9 mouse cellular contexts compared by ENCODE assay signal in genomic region chr10:73105893-73106292, GRCm38 (mm10). TPM values are rescaled to one million over a fixed set of nuclear protein-coding genes. Genes with fewer than 3 reads are reported as not detected.
A peak's percentile ranks its signal among the peaks of the same experiment; 100 is the strongest.
DNase-seq lines count a peak whose midpoint lies in the region; ATAC-seq and TF ChIP-seq lines count a peak whose summit lies in the region.
"Had no signal": no experiment of that assay in that cellular context is flagged by ENCODE, and none has a peak within 500 bp of the region (broad histone marks: within the 10 kb centered on the region; RNA-seq: fewer than 3 reads in every experiment).

No protein-coding gene starts in this region.

- ATAC-seq in forebrain, embryonic 13.5 days, result peak; percentile 43; the same call in 1 of the 2 replicates
- ATAC-seq in forebrain, embryonic 12.5 days (ENCODE audit: low FRiP score), result no peak
- ATAC-seq in lung, postnatal 0 days, result no peak
- ATAC-seq in monocyte, adult 5-6 weeks (replicated peaks; ENCODE audit: insufficient number of reproducible peaks, low FRiP score, low TSS enrichment, poor library complexity, severe bottlenecking), result no peak

- no peaks in the 10 kb centered on the region for H3K9me3 ChIP-seq in forebrain, embryonic 13.5 days (replicated peaks)
- H3K9me3 ChIP-seq in forebrain, embryonic 12.5 days, result no peaks in the 10 kb centered on the region
- H3K9me3 ChIP-seq in lung, postnatal 0 days (ENCODE audit: low read length), result no peaks in the 10 kb centered on the region
- H3K9me3 ChIP-seq: liver, embryonic 15.5 days had no signal

- H3K27ac ChIP-seq in forebrain, embryonic 13.5 days, result no peak overlapping the region
- H3K27ac ChIP-seq in forebrain, embryonic 12.5 days, result no peak overlapping the region
- no peak overlapping the region for H3K27ac ChIP-seq in lung, postnatal 0 days (ENCODE audit: low read length)
- H3K27ac ChIP-seq: liver, embryonic 15.5 days had no signal

- no peaks in the 10 kb centered on the region for H3K36me3 ChIP-seq in forebrain, embryonic 13.5 days (ENCODE audit: poor library complexity, severe bottlenecking)
- H3K36me3 ChIP-seq in forebrain, embryonic 12.5 days (replicated peaks), result no peaks in the 10 kb centered on the region
- H3K36me3 ChIP-seq in lung, postnatal 0 days (ENCODE audit: insufficient read depth, low read length), result no peaks in the 10 kb centered on the region
- H3K36me3 ChIP-seq: liver, embryonic 15.5 days had no signal

- peak; percentile 66 for TF ChIP-seq CTCF in lung, postnatal 0 days (IDR thresholded peaks at IDR 0.05)

- no peak for TF ChIP-seq EP300 in lung, postnatal 0 days (IDR thresholded peaks at IDR 0.05)

- H3K27me3 ChIP-seq in forebrain, embryonic 13.5 days, result peaks cover 11% of the 10 kb centered on the region
- peaks cover 17% of the 10 kb centered on the region for H3K27me3 ChIP-seq in forebrain, embryonic 12.5 days
- H3K27me3 ChIP-seq in lung, postnatal 0 days (replicated peaks; ENCODE audit: insufficient read depth, low read length), result peaks cover 4% of the 10 kb centered on the region; the same call in 1 of the 2 replicates

- H3K9ac ChIP-seq in forebrain, embryonic 13.5 days, result no peak overlapping the region
- no peak overlapping the region for H3K9ac ChIP-seq in forebrain, embryonic 12.5 days
- no peak overlapping the region for H3K9ac ChIP-seq in lung, postnatal 0 days (replicated peaks; ENCODE audit: low read depth)
- H3K9ac ChIP-seq: liver, embryonic 15.5 days had no signal

- DNase-seq in lung, postnatal 0 days (ENCODE audit: low spot score), result no peak
- no peak for DNase-seq in lung, adult 18-20 months
- peak; percentile 53 for DNase-seq in adrenal gland, postnatal 25 days
- DNase-seq in kidney, postnatal 10 days, result peak; percentile 51
- no peak for DNase-seq in thymus, postnatal 25 days

- 45% methylated on average over 2 of the region's 2 CpGs for WGBS in forebrain, embryonic 13.5 days
- 51% methylated on average over 2 of the region's 2 CpGs for WGBS in forebrain, embryonic 12.5 days
- 39% methylated on average over 2 of the region's 2 CpGs for WGBS in lung, postnatal 0 days

- no peak overlapping the region for H3K4me2 ChIP-seq in forebrain, embryonic 13.5 days
- H3K4me2 ChIP-seq in forebrain, embryonic 12.5 days, result no peak overlapping the region
- no peak overlapping the region for H3K4me2 ChIP-seq in lung, postnatal 0 days (replicated peaks; ENCODE audit: low read depth, low read length)
- H3K4me2 ChIP-seq: liver, embryonic 15.5 days had no signal

- H3K4me3 ChIP-seq in forebrain, embryonic 13.5 days, result no peak overlapping the region
- no peak overlapping the region for H3K4me3 ChIP-seq in forebrain, embryonic 12.5 days (replicated peaks)
- no peak overlapping the region for H3K4me3 ChIP-seq in lung, postnatal 0 days (ENCODE audit: low read depth, low read length)
- H3K4me3 ChIP-seq: liver, embryonic 15.5 days had no signal

- no peaks in the 10 kb centered on the region for H3K4me1 ChIP-seq in forebrain, embryonic 13.5 days
- no peaks in the 10 kb centered on the region for H3K4me1 ChIP-seq in forebrain, embryonic 12.5 days
- no peaks in the 10 kb centered on the region for H3K4me1 ChIP-seq in lung, postnatal 0 days (ENCODE audit: insufficient read depth, low read depth, low read length)
- H3K4me1 ChIP-seq: liver, embryonic 15.5 days had no signal

RNA-seq across cellular contexts. Expression of gene Pcdh15, which starts 6.8 kb away (rescaled TPM):
- polyA plus RNA-seq in forebrain, embryonic 13.5 days (2015; fragmentation: Nextera tagmentation; extraction: Ambion mirVana), result 1.9 and 2.8 TPM in 2 replicates
- 2.2 and 3.2 TPM in 2 replicates for polyA plus RNA-seq in forebrain, embryonic 12.5 days (2016; fragmentation: Nextera tagmentation; extraction: Ambion mirVana)
- 0.06 TPM in 1 of 2 replicates, not detected in the other for polyA plus RNA-seq in lung, postnatal 0 days (2015; fragmentation: Nextera tagmentation; extraction: Ambion mirVana)
- total RNA-seq in adrenal gland, postnatal 25 days (2021), result 4.2 and 8.5 TPM in 2 replicates
- not detected in 3 replicates for total RNA-seq in monocyte, adult 5-6 weeks (2017)

Comparison
In these comparisons a context has a peak if more than half of its experiments do, and no peak if none do; other contexts are left out.
1. DNase-seq: peak in adrenal gland, postnatal 25 days (single experiment) and kidney, postnatal 10 days (single experiment); none in lung, postnatal 0 days (single experiment), lung, adult 18-20 months (0 of 2) and thymus, postnatal 25 days (single experiment).